Mouse (Mus musculus) embryonic facial prominence, embryonic 15.5 days (tissue): ENCODE measurements at regions not wholly inside any gene's neighbourhood (a gene's known extent, or its start where the extent isn't known, plus 50 kb on each side); places are given as distances from the start of the nearest gene placed in this dataset.

Source experiments
- ATAC-seq: fragments of 200-750 bp; cut with Nextera tagmentation; 2 replicates; pipeline ENCODE4 v1.8.0; 2017; ENCODE audit warnings: low read depth, moderate TSS enrichment; ENCODE audit not compliant: insufficient number of reproducible peaks, low FRiP score, low TSS enrichment
- H3K27ac ChIP-seq: fragments of 300-500 bp; sonication (generic); replicated peaks from 2 replicates; pipeline ENCODE4 v1.5.1; 2015; ENCODE audit warnings: mild to moderate bottlenecking, inconsistent platforms
- H3K27me3 ChIP-seq: fragments of 300-500 bp; sonication (generic); 2 replicates; pipeline ENCODE4 v1.6.1; 2015; ENCODE audit warnings: inconsistent platforms
- H3K36me3 ChIP-seq: fragments of 300-500 bp; sonication (generic); 2 replicates; pipeline ENCODE4 v1.6.1; 2015; ENCODE audit warnings: mild to moderate bottlenecking, inconsistent platforms
- H3K4me1 ChIP-seq: fragments of 300-500 bp; sonication (generic); 2 replicates; pipeline ENCODE4 v1.6.1; 2015; ENCODE audit warnings: inconsistent platforms
- H3K4me2 ChIP-seq: fragments of 300-500 bp; sonication (generic); replicated peaks from 2 replicates; pipeline ENCODE4 v1.6.1; 2015; ENCODE audit warnings: mild to moderate bottlenecking, inconsistent platforms
- H3K4me3 ChIP-seq: fragments of 300-500 bp; sonication (generic); replicated peaks from 2 replicates; pipeline ENCODE4 v1.5.1; 2015; ENCODE audit warnings: mild to moderate bottlenecking, inconsistent platforms
- H3K9ac ChIP-seq: fragments of 300-500 bp; sonication (generic); 2 replicates; pipeline ENCODE4 v1.6.1; 2015; ENCODE audit warnings: inconsistent platforms
- H3K9me3 ChIP-seq: fragments of 300-500 bp; sonication (generic); replicated peaks from 2 replicates; pipeline ENCODE4 v1.6.1; 2016; ENCODE audit warnings: inconsistent platforms
- WGBS: fragments of 180-500 bp; shearing (Covaris S2); methylation state at CpG from one replicate; pipeline ENCODE4 v1.1.7; 2015; 5-methylcytosine and 5-hydroxymethylcytosine counted together

DNA sequence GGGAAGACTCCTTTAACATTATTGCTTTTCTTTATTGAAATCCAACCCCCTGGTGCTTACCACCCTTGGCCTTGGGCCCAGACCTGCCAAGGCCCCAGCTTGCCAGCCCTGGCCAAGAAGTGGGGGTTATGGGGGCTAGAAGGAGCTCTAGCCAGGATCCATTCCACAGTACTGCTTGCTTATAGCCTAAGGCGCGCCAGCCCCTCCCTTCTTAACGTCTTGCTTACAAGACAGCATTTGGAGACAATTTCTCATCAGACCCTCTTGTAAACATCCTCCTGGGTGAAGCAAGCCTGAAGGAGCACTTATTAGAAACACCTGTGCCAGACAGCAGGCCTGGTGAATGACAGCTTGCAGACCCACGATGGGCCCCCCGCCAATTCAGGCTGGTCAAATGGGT lies 179.3 kb downstream of the Cyp26b1 start:
- Histone ChIP-seq H3K9ac (no peak overlapping the region), H3K36me3 (no peaks in the 10 kb centered on the region), H3K4me2 (no peak overlapping the region), H3K9me3 (no peaks in the 10 kb centered on the region), H3K27me3 (no peaks in the 10 kb centered on the region), H3K4me3 (no peak overlapping the region), H3K4me1 (peaks cover 25% of the 10 kb centered on the region), H3K27ac (0 out of 2 replicates have a peak overlapping the region, but pooled peaks have one; percentile 4)
- ATAC-seq = peak; percentile 71
- WGBS = 17% methylated on average over 5 of the region's 5 CpGs

DNA sequence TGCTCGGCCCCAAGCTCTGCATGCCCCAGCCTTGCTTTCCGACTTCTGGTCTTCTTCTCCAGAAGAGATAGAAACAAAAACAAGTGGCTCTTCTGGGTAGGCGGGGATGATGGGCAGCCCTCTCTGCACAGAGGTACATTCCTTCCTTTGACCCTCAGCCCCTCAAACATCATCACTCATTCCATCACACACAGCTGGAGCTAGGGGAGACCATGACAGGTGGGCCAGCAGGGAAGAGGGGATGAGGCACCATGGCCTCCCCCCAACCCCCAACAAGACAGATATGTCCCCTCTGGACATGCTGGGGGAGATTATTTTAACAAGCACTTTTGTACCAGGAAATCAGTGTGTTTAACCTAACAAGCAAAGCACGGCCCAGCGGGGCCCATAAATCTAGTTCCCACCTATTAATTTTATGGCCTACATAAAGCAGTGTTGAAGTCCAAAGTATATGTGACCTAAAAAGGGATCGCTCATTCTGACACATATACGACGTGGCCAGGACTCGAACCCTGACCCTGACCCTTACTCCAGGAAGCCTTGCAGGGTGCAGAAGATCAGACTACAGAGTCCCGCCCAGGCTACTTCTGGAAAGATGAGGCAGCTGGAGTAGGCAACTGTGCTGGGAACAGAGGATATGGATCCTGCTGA lies 183.7 kb downstream of the Cyp26b1 start:
- Histone ChIP-seq H3K36me3 (no peaks in the 10 kb centered on the region), H3K27me3 (no peaks in the 10 kb centered on the region), H3K4me3 (no peak overlapping the region), H3K9me3 (no peaks in the 10 kb centered on the region), H3K27ac (no peak overlapping the region), H3K4me2 (no peak overlapping the region), H3K4me1 (peaks cover 23% of the 10 kb centered on the region), H3K9ac (no peak overlapping the region)
- 88% methylated on average over 10 of the region's 10 CpGs for WGBS
- ATAC-seq = no peak

DNA sequence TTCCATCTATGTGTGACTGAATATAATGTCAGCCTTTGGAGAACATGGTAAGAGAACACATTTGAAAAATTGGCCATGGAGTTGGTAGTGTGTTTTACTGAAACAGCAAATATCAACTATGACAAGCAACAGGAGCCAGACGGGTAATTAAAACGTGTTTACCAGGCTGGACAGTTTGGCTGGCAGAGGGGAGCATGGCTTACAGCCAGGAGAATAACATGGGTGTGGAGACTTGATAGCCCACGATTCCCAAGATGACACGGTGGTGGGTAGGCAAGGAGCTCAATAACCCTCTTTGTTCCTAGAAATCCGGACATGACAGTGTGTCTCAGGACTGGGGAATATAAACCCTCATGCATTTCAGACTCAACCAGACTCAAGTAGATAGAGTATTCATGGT lies 185.2 kb downstream of the Cyp26b1 start:
- Histone ChIP-seq H3K36me3 (no peaks in the 10 kb centered on the region), H3K9ac (no peak overlapping the region), H3K4me1 (peaks cover 12% of the 10 kb centered on the region; the same call in 1 of the 2 replicates), H3K4me3 (no peak overlapping the region), H3K9me3 (no peaks in the 10 kb centered on the region), H3K27ac (no peak overlapping the region), H3K27me3 (no peaks in the 10 kb centered on the region), H3K4me2 (no peak overlapping the region)
- WGBS = 62% methylated on average over 5 of the region's 5 CpGs
- no peak for ATAC-seq

DNA sequence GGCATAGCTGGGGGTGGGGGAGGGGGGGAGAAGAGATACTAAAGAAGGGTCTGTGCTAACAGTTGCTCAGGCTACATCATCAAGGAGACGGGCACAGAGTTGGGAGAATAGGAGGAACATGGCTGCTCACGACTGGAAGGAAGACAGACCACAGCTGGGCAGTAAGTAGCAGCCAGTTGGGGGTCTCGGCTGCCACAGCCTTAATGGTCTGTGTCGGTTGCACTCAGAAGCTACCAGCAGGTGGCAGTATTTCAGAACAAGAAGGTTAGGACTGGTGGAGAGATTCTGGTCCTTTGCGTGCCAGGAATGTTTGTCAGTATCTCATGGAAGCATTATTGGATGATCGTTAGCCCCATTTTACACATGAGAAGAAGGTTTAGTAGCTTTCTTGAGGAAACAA lies 185.9 kb downstream of the Cyp26b1 start:
- Histone ChIP-seq H3K27me3 (no peaks in the 10 kb centered on the region), H3K27ac (no peak overlapping the region), H3K36me3 (no peaks in the 10 kb centered on the region), H3K4me2 (no peak overlapping the region), H3K4me3 (no peak overlapping the region), H3K9me3 (no peaks in the 10 kb centered on the region), H3K9ac (no peak overlapping the region), H3K4me1 (peaks cover 12% of the 10 kb centered on the region; the same call in 1 of the 2 replicates)
- no peak for ATAC-seq
- WGBS = 5% methylated on average over 6 of the region's 6 CpGs

DNA sequence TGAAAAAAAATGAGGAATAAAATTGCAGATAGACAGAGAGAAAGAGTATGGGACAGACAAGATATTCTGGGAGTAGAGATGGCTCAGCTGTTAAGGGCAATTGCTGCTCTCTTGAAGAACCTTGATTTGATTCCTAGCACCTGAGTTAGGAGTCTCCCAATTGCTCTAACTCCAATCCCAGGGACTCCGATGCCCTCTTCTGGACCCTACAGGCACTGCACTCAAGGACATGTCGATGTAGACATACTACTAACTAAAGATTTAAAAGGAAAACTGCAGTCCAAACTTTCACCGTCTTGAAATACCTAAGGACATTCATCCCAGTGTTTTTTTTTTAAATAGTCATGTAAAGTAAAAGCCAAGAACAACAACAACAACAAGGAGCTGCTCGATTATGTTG lies 189.0 kb downstream of the Cyp26b1 start:
- Histone ChIP-seq H3K9me3 (no peaks in the 10 kb centered on the region), H3K36me3 (no peaks in the 10 kb centered on the region), H3K9ac (no peak overlapping the region), H3K4me1 (peaks cover 12% of the 10 kb centered on the region; the same call in 1 of the 2 replicates), H3K27ac (no peak overlapping the region), H3K4me3 (no peak overlapping the region), H3K27me3 (no peaks in the 10 kb centered on the region), H3K4me2 (no peak overlapping the region)
- 61% methylated on average over 4 of the region's 4 CpGs for WGBS
- ATAC-seq = no peak

DNA sequence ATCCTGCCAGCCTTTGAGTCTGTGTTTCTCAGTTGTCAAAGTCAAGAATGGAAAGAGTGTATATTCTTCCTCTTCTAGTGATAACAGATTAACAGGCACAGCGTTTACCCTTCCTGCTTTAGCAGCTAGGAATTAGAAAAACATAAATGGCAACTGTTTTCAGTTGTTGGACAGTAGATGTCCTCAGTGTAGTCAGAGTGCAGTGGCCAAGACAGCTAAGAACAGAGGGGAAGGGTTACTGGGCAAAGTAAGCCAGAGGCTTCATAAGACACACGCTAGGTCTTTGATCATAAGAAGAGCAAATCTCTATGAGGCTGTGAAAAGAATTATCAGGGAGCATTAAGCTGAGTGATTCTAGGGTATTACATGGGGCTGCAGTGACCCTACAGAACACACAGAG lies 191.3 kb downstream of the Cyp26b1 start:
- no peak for ATAC-seq
- 74% methylated on average over 2 of the region's 2 CpGs for WGBS
- Histone ChIP-seq H3K9me3 (no peaks in the 10 kb centered on the region), H3K4me2 (no peak overlapping the region), H3K36me3 (no peaks in the 10 kb centered on the region), H3K9ac (no peak overlapping the region), H3K27me3 (no peaks in the 10 kb centered on the region), H3K4me1 (peaks cover 6% of the 10 kb centered on the region; the same call in 1 of the 2 replicates), H3K4me3 (no peak overlapping the region), H3K27ac (no peak overlapping the region)

DNA sequence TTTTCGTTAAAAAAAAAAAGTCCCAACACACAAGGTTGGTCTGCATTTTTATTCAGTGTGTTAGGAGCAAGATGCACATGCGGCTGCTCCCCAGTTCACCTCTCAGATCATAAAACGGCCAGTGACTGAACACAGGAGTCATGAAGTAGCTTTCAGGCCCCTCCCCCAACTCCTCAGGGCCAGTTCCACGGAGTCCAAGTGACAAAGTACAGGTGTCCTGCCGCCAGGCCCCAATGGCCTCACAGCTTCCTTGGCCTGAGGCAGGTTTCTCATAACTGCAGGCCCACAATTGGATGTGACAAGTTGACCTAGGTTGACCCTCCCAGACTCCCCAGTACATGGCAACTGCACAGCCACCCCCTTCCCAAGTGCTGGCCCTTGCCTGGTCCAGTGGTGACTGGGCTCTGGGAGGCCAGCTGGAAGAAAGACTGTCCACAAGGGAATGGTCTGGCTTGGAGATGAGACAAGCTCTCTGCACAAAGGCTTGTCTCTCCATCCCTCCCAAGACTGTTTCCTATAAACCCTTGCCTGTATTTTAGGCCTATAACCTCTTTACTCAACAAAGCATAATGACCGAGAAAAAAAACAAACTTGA lies 199.1 kb downstream of the Cyp26b1 start:
- ATAC-seq = no peak
- whole genome bisulfite sequencing = 55% methylated on average over 6 of the region's 6 CpGs
- no peaks in the 10 kb centered on the region; the same call in 1 of the 2 replicates for H3K4me1 ChIP-seq
- no peak overlapping the region for H3K27ac ChIP-seq
- no peak overlapping the region for H3K4me3 ChIP-seq
- no peaks in the 10 kb centered on the region for H3K27me3 ChIP-seq
- H3K9ac ChIP-seq = no peak overlapping the region
- H3K4me2 ChIP-seq = no peak overlapping the region
- no peaks in the 10 kb centered on the region for H3K36me3 ChIP-seq
- no peaks in the 10 kb centered on the region for H3K9me3 ChIP-seq

DNA sequence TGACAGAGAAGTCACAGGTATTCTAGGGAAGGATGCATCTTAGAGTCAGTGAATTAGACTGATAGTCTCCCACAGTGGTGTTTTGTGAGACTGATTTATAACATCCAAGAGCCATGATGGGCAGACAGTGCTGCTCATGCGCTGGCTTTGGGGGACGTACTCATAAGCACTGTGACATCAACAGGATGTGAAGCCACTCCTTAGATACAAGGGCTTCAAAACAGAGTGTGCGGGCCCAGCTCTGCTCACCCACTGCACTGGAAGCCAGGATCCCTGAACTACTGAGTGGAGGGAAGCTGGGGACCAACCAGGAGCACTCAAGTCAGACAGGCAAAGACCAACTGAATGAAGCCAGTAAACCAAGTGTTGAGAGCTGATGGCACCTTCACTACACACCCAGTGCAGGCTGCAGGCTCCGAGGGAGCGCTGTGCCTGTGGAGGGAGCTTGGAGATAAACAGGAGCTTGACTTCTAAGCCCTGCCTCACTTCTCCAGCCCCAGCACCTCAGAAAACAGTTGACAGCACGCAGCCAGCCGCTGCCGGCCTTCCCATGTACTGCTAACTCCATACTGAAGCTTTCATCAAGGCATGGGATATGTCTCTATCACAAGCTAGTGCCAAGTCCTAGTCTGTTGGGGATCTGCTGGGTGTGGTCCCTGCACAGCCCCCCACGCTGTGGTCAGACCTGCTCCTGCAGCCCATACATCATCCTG lies 200.0 kb downstream of the Cyp26b1 start:
- H3K27ac ChIP-seq = no peak overlapping the region

DNA sequence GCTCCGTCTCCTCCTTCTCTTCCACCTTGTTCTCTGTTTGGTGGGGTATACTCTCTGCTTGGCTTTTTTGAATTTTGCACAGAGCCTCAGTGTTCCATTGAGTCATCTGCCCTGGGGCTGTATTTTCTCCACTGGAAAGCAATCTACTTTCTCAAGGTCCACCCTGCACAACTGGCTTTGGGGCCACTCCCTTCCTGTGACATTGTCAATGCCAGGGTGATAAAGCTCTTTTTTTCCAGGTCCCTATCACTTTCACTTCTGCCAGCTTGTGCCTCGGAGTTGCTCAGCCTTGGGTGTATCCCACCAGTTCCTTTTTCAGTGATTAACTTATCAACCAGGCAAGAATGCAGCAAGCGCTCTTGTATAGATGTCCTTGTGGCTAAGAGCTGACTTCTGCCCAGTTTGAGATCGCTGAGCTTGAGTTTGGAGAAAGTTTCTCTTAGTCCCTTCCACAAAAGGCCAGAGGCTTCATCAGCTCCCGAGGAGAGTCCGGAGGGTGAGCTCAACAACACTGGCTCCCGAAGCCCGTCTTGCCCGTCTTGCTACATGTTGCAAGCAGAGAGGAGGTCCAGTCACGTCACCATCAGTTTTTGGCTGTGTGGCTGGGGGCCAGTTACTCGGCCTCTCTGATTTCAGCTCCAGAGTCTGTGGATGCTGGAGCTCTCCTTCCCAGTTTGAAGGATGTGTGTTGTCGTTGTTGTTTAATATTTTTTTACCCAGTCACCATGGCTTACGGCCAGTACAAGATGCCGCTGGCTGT lies 200.8 kb downstream of the Cyp26b1 start:
- Histone ChIP-seq H3K4me3 (no peak overlapping the region), H3K9ac (no peak overlapping the region), H3K27me3 (no peaks in the 10 kb centered on the region), H3K4me1 (no peaks in the 10 kb centered on the region; the same call in 1 of the 2 replicates), H3K9me3 (no peaks in the 10 kb centered on the region), H3K36me3 (no peaks in the 10 kb centered on the region), H3K27ac (no peak overlapping the region), H3K4me2 (no peak overlapping the region)
- WGBS = 90% methylated on average over 14 of the region's 14 CpGs
- ATAC-seq = no peak

More for the DNA sequence above, 200.0 kb downstream of the Cyp26b1 start:
- H3K4me2 ChIP-seq = no peak overlapping the region
- no peak overlapping the region for H3K4me3 ChIP-seq
- no peaks in the 10 kb centered on the region for H3K27me3 ChIP-seq
- no peaks in the 10 kb centered on the region for H3K36me3 ChIP-seq
- 77% methylated on average over 9 of the region's 9 CpGs for WGBS
- no peak overlapping the region for H3K9ac ChIP-seq
- no peaks in the 10 kb centered on the region; the same call in 1 of the 2 replicates for H3K4me1 ChIP-seq
- H3K9me3 ChIP-seq = no peaks in the 10 kb centered on the region
- ATAC-seq = no peak

DNA sequence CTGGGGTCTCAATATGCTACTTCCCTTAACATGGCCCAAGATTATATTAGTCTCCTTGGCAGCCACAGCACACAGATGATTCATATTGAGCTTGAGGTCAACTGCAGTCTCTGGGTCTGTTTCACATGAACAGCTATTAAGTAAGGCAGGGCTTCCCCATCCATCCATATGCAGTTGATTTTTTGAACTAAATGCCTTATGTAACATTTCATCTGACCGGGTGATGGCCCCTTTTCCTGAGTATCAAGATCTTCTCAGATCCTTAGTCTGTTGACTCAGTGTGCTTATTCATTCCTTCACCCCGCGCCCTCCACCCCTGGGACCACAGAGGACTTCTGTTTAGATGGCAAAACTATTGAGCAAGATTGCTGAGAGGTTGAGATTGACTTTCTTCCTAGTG lies 202.7 kb downstream of the Cyp26b1 start:
- Histone ChIP-seq H3K4me2 (no peak overlapping the region), H3K4me3 (no peak overlapping the region), H3K27me3 (no peaks in the 10 kb centered on the region), H3K36me3 (no peaks in the 10 kb centered on the region), H3K9ac (no peak overlapping the region), H3K9me3 (no peaks in the 10 kb centered on the region), H3K4me1 (peaks cover under 1% of the 10 kb centered on the region; the same call in 1 of the 2 replicates), H3K27ac (no peak overlapping the region)
- no peak for ATAC-seq
- WGBS = 83% methylated on average over 3 of the region's 3 CpGs

DNA sequence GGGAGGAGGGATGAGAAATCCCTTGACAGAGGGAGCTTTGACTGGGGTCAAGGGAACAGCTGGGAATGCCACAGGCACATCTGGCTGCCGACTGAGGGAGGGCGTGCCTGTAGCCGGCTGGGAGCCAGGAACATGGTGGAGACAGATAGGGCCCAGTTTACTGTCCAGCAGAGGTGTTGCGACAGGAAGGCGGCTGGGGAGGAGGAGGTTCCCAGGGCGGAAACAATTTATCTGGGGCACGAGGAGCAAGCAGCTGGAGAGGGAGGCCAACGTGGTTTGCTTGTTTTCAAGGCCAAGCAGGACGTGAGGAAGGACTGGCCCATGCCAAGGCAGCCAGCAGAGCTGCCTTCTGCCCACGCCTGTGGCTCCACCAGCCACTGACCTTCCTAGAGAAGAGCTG lies 208.0 kb downstream of the Cyp26b1 start:
- ATAC-seq = no peak
- Histone ChIP-seq H3K27ac (no peak overlapping the region), H3K9ac (no peak overlapping the region)

More for the DNA sequence above, 208.0 kb downstream of the Cyp26b1 start:
- Histone ChIP-seq H3K27me3 (no peaks in the 10 kb centered on the region), H3K4me2 (no peak overlapping the region), H3K36me3 (no peaks in the 10 kb centered on the region), H3K4me1 (0 out of 2 replicates have a peak, but pooled peaks cover 8% of the 10 kb centered on the region), H3K9me3 (no peaks in the 10 kb centered on the region), H3K4me3 (no peak overlapping the region)
- WGBS = 31% methylated on average over 10 of the region's 10 CpGs
